Mouse (Mus musculus) heart, postnatal 0 days (tissue): ENCODE data around the gene Abcd2. TPM values are rescaled to one million over a fixed set of nuclear protein-coding genes. Genes with fewer than 3 reads are reported as not detected.

Source experiments
- ATAC-seq: fragments of 200-750 bp; cut with Nextera tagmentation; 2 replicates; pipeline ENCODE4 v1.8.0; 2017; ENCODE audit warnings: low read depth, moderate number of reproducible peaks, moderate library complexity; ENCODE audit not compliant: insufficient read depth
- DNase-seq: peaks from one replicate; pipeline ENCODE4 v3.0.0-alpha.2; 2016; ENCODE audit warnings: low spot score
- H3K27ac ChIP-seq: fragments of 300-500 bp; sonication (generic); 2 replicates; pipeline ENCODE4 v1.5.1; 2014; ENCODE audit warnings: low read depth, mild to moderate bottlenecking
- H3K27me3 ChIP-seq: fragments of 300-500 bp; sonication (generic); 2 replicates; pipeline ENCODE4 v1.6.1; 2014; ENCODE audit warnings: low read length, mixed read lengths; ENCODE audit not compliant: control insufficient read depth, insufficient read depth
- H3K36me3 ChIP-seq: fragments of 300-500 bp; sonication (generic); replicated peaks from 2 replicates; pipeline ENCODE4 v1.6.1; 2014; ENCODE audit warnings: low read length, mixed read lengths; ENCODE audit not compliant: control insufficient read depth, insufficient read depth
- H3K4me1 ChIP-seq: fragments of 300-500 bp; sonication (generic); 2 replicates; pipeline ENCODE4 v1.6.1; 2014; ENCODE audit warnings: antibody characterized with exemption; ENCODE audit not compliant: control insufficient read depth, insufficient read depth
- H3K4me2 ChIP-seq: fragments of 300-500 bp; sonication (generic); 2 replicates; pipeline ENCODE4 v1.6.1; 2014; ENCODE audit warnings: low read depth, mild to moderate bottlenecking, low read length, moderate library complexity
- H3K4me3 ChIP-seq: fragments of 300-500 bp; sonication (generic); 2 replicates; pipeline ENCODE4 v1.5.1; 2014; ENCODE audit warnings: low read depth, low read length
- H3K9ac ChIP-seq: fragments of 300-500 bp; sonication (generic); replicated peaks from 2 replicates; pipeline ENCODE4 v1.6.1; 2014; ENCODE audit warnings: low read depth, low read length, mixed read lengths
- H3K9me3 ChIP-seq: fragments of 300-500 bp; sonication (generic); replicated peaks from 2 replicates; pipeline ENCODE4 v1.6.1; 2016; ENCODE audit warnings: low read length; ENCODE audit not compliant: control insufficient read depth
- CTCF ChIP-seq: IDR thresholded peaks from 2 replicates; pipeline ENCODE4 v1.5.1; 2016; ENCODE audit warnings: antibody characterized with exemption, control low read depth, low read depth
- EP300 ChIP-seq: IDR thresholded peaks from 2 replicates; pipeline ENCODE4 v1.6.1; 2016; ENCODE audit warnings: antibody characterized with exemption, low read depth
- WGBS: fragments of 180-500 bp; shearing (Covaris S2); extraction: QIAGEN DNeasy Blood & Tissue Kit; methylation state at CpG from one replicate; pipeline ENCODE4 v1.1.7; 2014; 5-methylcytosine and 5-hydroxymethylcytosine counted together
- polyA plus RNA-seq: library from polyadenylated mRNA; unstranded; fragments of >200 nt; fragmentation: Nextera tagmentation; extraction: Ambion mirVana; gene quantifications from 2 replicates; pipeline ENCODE4 v1.2.1, GENCODE M21; 2015
- total RNA-seq: library from RNA; depleted of rRNA; stranded (reverse); fragments of >200 nt; gene quantifications from 2 replicates; pipeline ENCODE4 v1.2.3, GENCODE M21; 2014; ENCODE audit warnings: low replicate concordance

Abcd2 gene
- total and polyA plus RNA-seq, 2 experiments from 2014 or later: 0.38 to 1.2 TPM

- no peak for TF ChIP-seq CTCF
- no peak for TF ChIP-seq EP300
- no peaks in the 10 kb centered on the region for H3K36me3 ChIP-seq
- DNase-seq (no peak), ATAC-seq (no peak)
- H3K4me3 ChIP-seq: no peak overlapping the region
- WGBS: 74% methylated on average over 5 of the region's 5 CpGs
- H3K27ac ChIP-seq: no peak overlapping the region
- H3K4me2 ChIP-seq: no peak overlapping the region
- H3K9me3 ChIP-seq: 0 out of 2 replicates have a peak, but pooled peaks cover under 1% of the 10 kb centered on the region
- no peaks in the 10 kb centered on the region for H3K27me3 ChIP-seq
- H3K9ac ChIP-seq: no peak overlapping the region
- H3K4me1 ChIP-seq: no peaks in the 10 kb centered on the region
Measured at GRCm38 (mm10) chr15:91161153-91161552, 30.4 kb downstream of the Abcd2 start.

GRCm38 (mm10) chr15:91153311-91153710 lies 38.3 kb downstream of the Abcd2 start:
- Histone ChIP-seq H3K36me3 (no peaks in the 10 kb centered on the region), H3K9me3 (peaks cover 7% of the 10 kb centered on the region; the same call in 1 of the 2 replicates), H3K4me1 (no peaks in the 10 kb centered on the region), H3K27ac (no peak overlapping the region), H3K4me2 (no peak overlapping the region), H3K4me3 (no peak overlapping the region), H3K27me3 (no peaks in the 10 kb centered on the region), H3K9ac (no peak overlapping the region)
- TF ChIP-seq EP300: no peak
- TF ChIP-seq CTCF: no peak
- 65% methylated on average over 3 of the region's 3 CpGs for WGBS
- ATAC-seq: no peak
- DNase-seq: no peak

- Histone ChIP-seq H3K4me1 (no peaks in the 10 kb centered on the region), H3K27ac (no peak overlapping the region), H3K9ac (no peak overlapping the region), H3K9me3 (peaks cover 7% of the 10 kb centered on the region; the same call in 1 of the 2 replicates), H3K4me3 (no peak overlapping the region), H3K27me3 (no peaks in the 10 kb centered on the region), H3K36me3 (no peaks in the 10 kb centered on the region), H3K4me2 (no peak overlapping the region)
- ATAC-seq: no peak
- TF ChIP-seq EP300 (no peak), CTCF (no peak)
- DNase-seq: no peak
- WGBS: 48% methylated on average over 1 of the region's 1 CpGs
Measured at GRCm38 (mm10) chr15:91152592-91152991, 39.0 kb downstream of the Abcd2 start.

GRCm38 (mm10) chr15:91124584-91124983 lies 67.0 kb downstream of the Abcd2 start:
- no peak for DNase-seq
- H3K27me3 ChIP-seq: no peaks in the 10 kb centered on the region
- ATAC-seq: no peak
- no peak overlapping the region for H3K9ac ChIP-seq
- no peak overlapping the region for H3K27ac ChIP-seq
- H3K4me3 ChIP-seq: no peak overlapping the region
- TF ChIP-seq CTCF (no peak), EP300 (no peak)
- 86% methylated on average over 4 of the region's 4 CpGs for WGBS
- no peaks in the 10 kb centered on the region for H3K36me3 ChIP-seq
- H3K4me1 ChIP-seq: no peaks in the 10 kb centered on the region
- H3K4me2 ChIP-seq: no peak overlapping the region
- no peaks in the 10 kb centered on the region for H3K9me3 ChIP-seq

GRCm38 (mm10) chr15:91112555-91113209 lies 78.9 kb downstream of the Abcd2 start:
- TF ChIP-seq CTCF: no peak
- TF ChIP-seq EP300: no peak
- no peak overlapping the region for H3K4me2 ChIP-seq
- no peaks in the 10 kb centered on the region for H3K36me3 ChIP-seq
- 67% methylated on average over 7 of the region's 7 CpGs for WGBS
- DNase-seq: no peak
- no peak overlapping the region for H3K9ac ChIP-seq
- no peak overlapping the region for H3K27ac ChIP-seq
- no peaks in the 10 kb centered on the region for H3K27me3 ChIP-seq
- no peaks in the 10 kb centered on the region for H3K4me1 ChIP-seq
- no peak for ATAC-seq
- no peak overlapping the region for H3K4me3 ChIP-seq
- H3K9me3 ChIP-seq: no peaks in the 10 kb centered on the region
